Mouse (Mus musculus): ENCODE measurements at regions not wholly inside any gene's neighbourhood (a gene's known extent, or its start where the extent isn't known, plus 50 kb on each side); places are given as distances from the start of the nearest gene placed in this dataset.
"Not testable (repeated sequence)": the region's sequence is repeated elsewhere in the genome, so short reads cannot be mapped to it uniquely, and the experiment has no call there.

GRCm38 (mm10) chr10:50370611-50371010, 221.9 kb upstream of the Ascc3 start:
- peak; percentile 6 for DNase-seq (ENCODE audit: low read depth, low spot score)

DNA sequence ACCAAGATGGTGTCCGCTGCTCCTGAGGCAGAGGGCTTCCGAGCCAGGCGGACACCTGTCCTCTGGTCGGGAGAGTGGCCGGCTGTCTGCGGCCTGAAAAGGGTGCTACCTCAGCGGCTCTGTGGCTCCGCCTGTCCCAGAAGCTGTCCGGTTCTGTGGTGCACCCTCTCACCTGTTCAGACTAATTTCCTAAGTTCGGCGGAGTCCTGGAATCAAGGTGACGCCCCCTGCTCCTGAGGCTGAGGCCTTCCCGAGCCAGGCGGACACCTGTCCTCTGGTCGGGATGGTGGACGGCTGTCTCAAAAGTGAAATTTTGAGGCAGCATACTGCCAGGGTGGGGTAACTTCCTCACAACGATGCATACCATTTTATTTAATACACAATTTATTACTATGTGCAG, 199.9 kb upstream of the Ascc3 start:
- not testable (repeated sequence) for DNase-seq (ENCODE audit: low read depth, low spot score)
